In the genomic region with DNA sequence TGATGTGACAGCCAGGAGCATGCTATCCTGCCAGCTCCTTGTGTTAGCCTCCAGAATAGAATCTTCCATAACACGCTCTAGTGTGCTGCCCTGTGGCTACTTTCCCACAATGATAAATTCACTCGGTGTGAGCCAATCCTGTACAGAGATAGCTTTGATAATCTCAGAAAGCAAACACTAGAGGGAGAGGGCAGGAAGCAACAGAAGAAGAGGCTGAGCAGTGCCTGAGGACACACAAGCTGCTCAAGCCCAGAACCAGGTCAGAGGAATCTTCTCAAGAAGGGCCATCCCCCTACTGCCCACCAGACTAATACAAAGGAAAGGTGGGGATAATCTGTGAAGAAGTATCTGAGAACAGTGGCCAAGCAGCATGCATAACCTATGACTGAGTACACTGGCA, we compare ENCODE assay signal across 18 mouse cellular contexts. TPM values are rescaled to one million over a fixed set of nuclear protein-coding genes. Genes with fewer than 3 reads are reported as not detected.
"Had no signal": no experiment of that assay in that cellular context is flagged by ENCODE, and none has a peak within 500 bp of the region (broad histone marks: within the 10 kb centered on the region; RNA-seq: fewer than 3 reads in every experiment).

No protein-coding gene starts in this region.

- DNase-seq: kidney, adult 2 months; kidney, postnatal 25 days; layer of hippocampus, postnatal 36 days; liver, embryonic 13.5 days; lung, adult 2 months; lung, postnatal 14 days; lung, postnatal 4 days; retina, postnatal 1 day; right cerebral cortex, postnatal 25 days; spleen, adult 18-20 months; thymus, adult 18-20 months; thymus, postnatal 14 days had no signal

- ATAC-seq: midbrain, embryonic 13.5 days; midbrain, embryonic 16.5 days had no signal

RNA-seq across cellular contexts. Expression of a gene that starts 36.8 kb away (rescaled TPM):
- total RNA-seq: megakaryocyte, adult 5-6 weeks had no signal
- polyA plus RNA-seq: kidney, embryonic 14.5 days; limb, embryonic 11.5 days; liver, embryonic 13.5 days; liver, embryonic 16.5 days had no signal
